Mouse (Mus musculus) ES-E14 (cell line): ENCODE measurements around the gene Plekhb2. TPM values are rescaled to one million over a fixed set of nuclear protein-coding genes. Genes with fewer than 3 reads are reported as not detected.
A peak's percentile ranks its signal among the peaks of the same experiment; 100 is the strongest.

ENCODE experiments used
- DNase-seq: peaks from one replicate; pipeline ENCODE4 v3.0.0-alpha.2; 2013; ENCODE audit warnings: low read depth, low spot score
- H3K27ac ChIP-seq: 2 replicates; pipeline ENCODE4 v1.5.1; 2012; ENCODE audit warnings: low read depth, mild to moderate bottlenecking, low read length, moderate library complexity, mixed read lengths; ENCODE audit not compliant: poor library complexity, insufficient read depth, severe bottlenecking
- H3K36me3 ChIP-seq: 2 replicates; pipeline ENCODE4 v1.6.1; 2012; ENCODE audit warnings: mild to moderate bottlenecking, low read length, moderate library complexity, mixed read lengths; ENCODE audit not compliant: control insufficient read depth, poor library complexity, insufficient read depth, severe bottlenecking
- H3K4me1 ChIP-seq, 2 experiments: fragments of 150-350 bp in 1 of 2; sonication (generic) in 1 of 2; 2 replicates each; pipeline ENCODE4 v1.6.1; 2012; ENCODE audit warnings: low read length in 2 of 2, mild to moderate bottlenecking in 1 of 2, mixed read lengths in 1 of 2; ENCODE audit not compliant: control insufficient read depth in 2 of 2, insufficient read depth in 2 of 2, poor library complexity in 1 of 2
- H3K4me3 ChIP-seq, 2 experiments: fragments of 150-350 bp in 1 of 2; sonication (generic) in 1 of 2; 2 replicates each; pipeline ENCODE4 v1.5.1; 2012; ENCODE audit warnings: low read length in 2 of 2, low read depth in 1 of 2, mild to moderate bottlenecking in 1 of 2, mixed read lengths in 1 of 2; ENCODE audit not compliant: insufficient read depth in 1 of 2, poor library complexity in 1 of 2, severe bottlenecking in 1 of 2
- H3K9ac ChIP-seq: 2 replicates; pipeline ENCODE4 v1.6.1; 2012; ENCODE audit warnings: low read depth, mild to moderate bottlenecking, low read length, mixed read lengths; ENCODE audit not compliant: poor library complexity, insufficient read depth, severe bottlenecking
- H3K9me3 ChIP-seq: fragments of 150-350 bp; sonication (generic); 2 replicates; pipeline ENCODE4 v1.6.1; 2012; ENCODE audit warnings: low read depth, mild to moderate bottlenecking, low read length; ENCODE audit not compliant: control insufficient read depth, insufficient read depth
- CHD2 ChIP-seq: IDR thresholded peaks from 2 replicates; pipeline ENCODE4 v1.6.1; 2014; ENCODE audit warnings: mild to moderate bottlenecking, low read depth, low read length, inconsistent platforms
- HCFC1 ChIP-seq: IDR thresholded peaks from 2 replicates; pipeline ENCODE4 v1.6.1; 2012; ENCODE audit warnings: low read length, inconsistent platforms, borderline replicate concordance; ENCODE audit not compliant: insufficient read depth
- MAFK ChIP-seq: IDR thresholded peaks from 2 replicates; pipeline ENCODE4 v1.6.1; 2014; ENCODE audit warnings: mild to moderate bottlenecking, low read depth, low read length, inconsistent platforms; ENCODE audit not compliant: insufficient read depth
- ZC3H11A ChIP-seq: IDR thresholded peaks from 2 replicates; pipeline ENCODE4 v1.6.1; 2012; ENCODE audit warnings: low read depth, mild to moderate bottlenecking, inconsistent platforms, low read length, borderline replicate concordance
- ZNF384 ChIP-seq: IDR thresholded peaks from 2 replicates; pipeline ENCODE4 v1.6.1; 2012; ENCODE audit warnings: low read depth, low read length, inconsistent platforms
- in situ Hi-C, 2 experiments: fragments of 600-800 bp; cut with MboI; formaldehyde crosslinking; loops; one replicate each; pipeline ENCODE4 v1.15.1; 2025; ENCODE audit warnings: low sequenced_read_pairs in 2 of 2, inconsistent platforms in 1 of 2; ENCODE audit not compliant: unreplicated experiment in 2 of 2
- total RNA-seq: library from RNA; depleted of rRNA; stranded (reverse); fragments of 300-350 nt; gene quantifications from 2 replicates; pipeline ENCODE4 v1.2.3, GENCODE M21; 2012

Gene Plekhb2
- total RNA-seq, 1 experiment = 13.0 TPM

- H3K4me1 ChIP-seq = peaks cover 10 to 17% of the 10 kb centered on the region in 2 experiments; a peak in 3 of 4 replicates
- H3K9ac ChIP-seq = no peak overlapping the region
- no peak overlapping the region for H3K4me3 ChIP-seq
- no peak for DNase-seq
- peaks cover 17% of the 10 kb centered on the region for H3K36me3 ChIP-seq
- in situ Hi-C loops = no loop called here
- TF ChIP-seq CHD2 (no peak), MAFK (no peak), HCFC1 (no peak), ZC3H11A (no peak), ZNF384 (no peak)
- no peak overlapping the region for H3K27ac ChIP-seq
- H3K9me3 ChIP-seq = no peaks in the 10 kb centered on the region
Measured at GRCm38 (mm10) chr1:34837951-34838689, 11.7 kb upstream of the Plekhb2 start.

GRCm38 (mm10) chr1:34839241-34839640 is 10.5 kb upstream of the Plekhb2 start:
- H3K4me3 ChIP-seq = no peak overlapping the region
- TF ChIP-seq ZNF384 = no peak
- TF ChIP-seq ZC3H11A = no peak
- no peak for TF ChIP-seq HCFC1
- no peak for TF ChIP-seq CHD2
- no peak for TF ChIP-seq MAFK
- H3K27ac ChIP-seq = no peak overlapping the region
- peak overlapping the region; percentile 55; the same call in 1 of the 2 replicates for H3K9ac ChIP-seq
- peaks cover 10 to 17% of the 10 kb centered on the region in 2 experiments; a peak in 3 of 4 replicates for H3K4me1 ChIP-seq
- peaks cover 16% of the 10 kb centered on the region for H3K36me3 ChIP-seq
- no peaks in the 10 kb centered on the region for H3K9me3 ChIP-seq
- in situ Hi-C loops = no loop called here
- no peak for DNase-seq

- H3K4me1 ChIP-seq = peaks cover 10 to 17% of the 10 kb centered on the region in 2 experiments; a peak in 3 of 4 replicates
- H3K9me3 ChIP-seq = no peaks in the 10 kb centered on the region
- in situ Hi-C loops = no loop called here
Measured at GRCm38 (mm10) chr1:34841709-34842388, 7.9 kb upstream of the Plekhb2 start.

GRCm38 (mm10) chr1:34842389-34842861 is 7.4 kb upstream of the Plekhb2 start:
- H3K27ac ChIP-seq = peak overlapping the region; percentile 89
- DNase-seq = no peak
- H3K9ac ChIP-seq = peak overlapping the region; percentile 95
- in situ Hi-C loops = no loop called here
- no peak for TF ChIP-seq HCFC1
- TF ChIP-seq MAFK = no peak
- no peak for TF ChIP-seq CHD2
- TF ChIP-seq ZNF384 = no peak
- no peak for TF ChIP-seq ZC3H11A
- H3K36me3 ChIP-seq = peaks cover 5% of the 10 kb centered on the region; the same call in 1 of the 2 replicates
- H3K4me3 ChIP-seq = peak overlapping the region; percentile 85 to 91
- no peaks in the 10 kb centered on the region for H3K9me3 ChIP-seq
- peaks cover 10 to 17% of the 10 kb centered on the region in 2 experiments; a peak in 3 of 4 replicates for H3K4me1 ChIP-seq

More at GRCm38 (mm10) chr1:34841709-34842388, 7.9 kb upstream of the Plekhb2 start:
- peak overlapping the region; percentile 85 to 91 for H3K4me3 ChIP-seq
- H3K9ac ChIP-seq = peak overlapping the region; percentile 95
- H3K27ac ChIP-seq = no peak overlapping the region
- DNase-seq = no peak
- TF ChIP-seq ZNF384 (0 out of 2 replicates have a peak, but pooled peaks have one; percentile 18), ZC3H11A (no peak)
- peaks cover 5% of the 10 kb centered on the region; the same call in 1 of the 2 replicates for H3K36me3 ChIP-seq
